Mouse (Mus musculus) neural tube, embryonic 14.5 days (tissue): Measurements from ENCODE around the gene Atf1. TPM values are rescaled to one million over a fixed set of nuclear protein-coding genes. Genes with fewer than 3 reads are reported as not detected.

Experiments
- ATAC-seq: fragments of 200-750 bp; cut with Nextera tagmentation; 2 replicates; pipeline ENCODE4 v1.8.0; 2017; ENCODE audit warnings: low read depth, mild to moderate bottlenecking, moderate TSS enrichment, moderate library complexity
- H3K27ac ChIP-seq: fragments of 300-500 bp; sonication (generic); 2 replicates; pipeline ENCODE4 v1.5.1; 2014; ENCODE audit warnings: low read depth, mild to moderate bottlenecking, control low read depth, low read length, moderate library complexity, mixed read lengths
- H3K27me3 ChIP-seq: fragments of 300-500 bp; sonication (generic); 2 replicates; pipeline ENCODE4 v1.6.1; 2014; ENCODE audit warnings: low read length; ENCODE audit not compliant: control insufficient read depth, insufficient read depth
- H3K36me3 ChIP-seq: fragments of 300-500 bp; sonication (generic); 2 replicates; pipeline ENCODE4 v1.6.1; 2014; ENCODE audit warnings: low read length, mixed read lengths; ENCODE audit not compliant: control insufficient read depth, insufficient read depth
- H3K4me1 ChIP-seq: fragments of 300-500 bp; sonication (generic); 2 replicates; pipeline ENCODE4 v1.6.1; 2014; ENCODE audit warnings: low read length; ENCODE audit not compliant: control insufficient read depth, insufficient read depth
- H3K4me2 ChIP-seq: fragments of 300-500 bp; sonication (generic); 2 replicates; pipeline ENCODE4 v1.6.1; 2014; ENCODE audit warnings: mild to moderate bottlenecking, low read depth, low read length, control low read depth
- H3K4me3 ChIP-seq: fragments of 300-500 bp; sonication (generic); 2 replicates; pipeline ENCODE4 v1.5.1; 2014; ENCODE audit warnings: low read depth, low read length, control low read depth, mixed read lengths
- H3K9ac ChIP-seq: fragments of 300-500 bp; sonication (generic); replicated peaks from 2 replicates; pipeline ENCODE4 v1.6.1; 2014; ENCODE audit warnings: low read depth, mild to moderate bottlenecking, control low read depth, low read length, mixed read lengths
- H3K9me3 ChIP-seq: fragments of 300-500 bp; sonication (generic); 2 replicates; pipeline ENCODE4 v1.6.1; 2016; ENCODE audit warnings: low read length; ENCODE audit not compliant: control insufficient read depth
- WGBS: fragments of 180-500 bp; shearing (Covaris S2); extraction: QIAGEN DNeasy Blood & Tissue Kit; methylation state at CpG from one replicate; pipeline ENCODE4 v1.1.7; 2014; 5-methylcytosine and 5-hydroxymethylcytosine counted together
- polyA plus RNA-seq: library from polyadenylated mRNA; unstranded; fragments of >200 nt; fragmentation: Nextera tagmentation; extraction: Ambion mirVana; gene quantifications from 2 replicates; pipeline ENCODE4 v1.2.1, GENCODE M21; 2014

The Atf1 gene
- polyA plus RNA-seq, 1 experiment from 2014 or later: 14.6 TPM

DNA sequence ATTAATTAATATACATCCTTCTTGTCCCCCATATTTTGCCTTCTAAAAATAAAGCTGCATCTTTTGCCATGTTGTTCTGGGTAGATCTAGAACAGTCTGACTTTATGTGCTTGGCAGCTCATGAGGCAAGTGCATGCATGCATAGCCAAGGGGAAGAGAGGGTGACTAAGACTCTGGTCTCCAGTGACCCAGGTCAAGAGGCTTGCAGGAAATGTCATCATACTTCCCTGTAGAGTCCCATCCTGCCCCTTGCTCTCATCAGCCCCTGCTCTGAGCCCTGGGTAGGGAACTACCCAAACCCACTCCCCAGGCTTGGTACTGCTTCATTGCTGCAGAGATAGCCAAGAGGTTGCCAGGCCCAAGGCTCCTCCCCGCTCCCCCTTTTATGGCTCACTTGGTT is 23.0 kb upstream of the Atf1 start:
- H3K4me1 ChIP-seq: no peaks in the 10 kb centered on the region
- H3K27ac ChIP-seq: no peak overlapping the region
- H3K9ac ChIP-seq: no peak overlapping the region
- no peak overlapping the region for H3K4me3 ChIP-seq
- no peaks in the 10 kb centered on the region for H3K9me3 ChIP-seq
- no peaks in the 10 kb centered on the region for H3K27me3 ChIP-seq
- ATAC-seq: no peak
- 96% methylated on average over 1 of the region's 1 CpGs for WGBS
- no peak overlapping the region for H3K4me2 ChIP-seq
- peaks cover 70% of the 10 kb centered on the region for H3K36me3 ChIP-seq

GRCm38 (mm10) chr15:100210013-100210412 is 17.6 kb upstream of the Atf1 start:
- Histone ChIP-seq H3K27me3 (no peaks in the 10 kb centered on the region), H3K9me3 (no peaks in the 10 kb centered on the region), H3K9ac (no peak overlapping the region), H3K27ac (no peak overlapping the region), H3K36me3 (peaks cover 73% of the 10 kb centered on the region), H3K4me1 (no peaks in the 10 kb centered on the region), H3K4me3 (no peak overlapping the region), H3K4me2 (no peak overlapping the region)
- 98% methylated on average over 3 of the region's 3 CpGs for WGBS
- ATAC-seq: no peak

GRCm38 (mm10) chr15:100213339-100213738 is 14.3 kb upstream of the Atf1 start:
- no peaks in the 10 kb centered on the region for H3K4me1 ChIP-seq
- WGBS: 96% methylated on average over 2 of the region's 2 CpGs
- peaks cover 55% of the 10 kb centered on the region for H3K36me3 ChIP-seq

GRCm38 (mm10) chr15:100215092-100215491 is 12.5 kb upstream of the Atf1 start:
- Histone ChIP-seq H3K36me3 (peaks cover 41% of the 10 kb centered on the region), H3K9ac (no peak overlapping the region), H3K27me3 (no peaks in the 10 kb centered on the region), H3K4me3 (no peak overlapping the region), H3K4me2 (no peak overlapping the region), H3K9me3 (no peaks in the 10 kb centered on the region), H3K27ac (no peak overlapping the region), H3K4me1 (no peaks in the 10 kb centered on the region)
- 94% methylated on average over 11 of the region's 11 CpGs for WGBS
- ATAC-seq: no peak

More at GRCm38 (mm10) chr15:100213339-100213738, 14.3 kb upstream of the Atf1 start:
- H3K4me2 ChIP-seq: no peak overlapping the region
- H3K4me3 ChIP-seq: no peak overlapping the region
- no peak for ATAC-seq
- no peak overlapping the region for H3K27ac ChIP-seq
- H3K9me3 ChIP-seq: no peaks in the 10 kb centered on the region
- no peaks in the 10 kb centered on the region for H3K27me3 ChIP-seq
- no peak overlapping the region for H3K9ac ChIP-seq

DNA sequence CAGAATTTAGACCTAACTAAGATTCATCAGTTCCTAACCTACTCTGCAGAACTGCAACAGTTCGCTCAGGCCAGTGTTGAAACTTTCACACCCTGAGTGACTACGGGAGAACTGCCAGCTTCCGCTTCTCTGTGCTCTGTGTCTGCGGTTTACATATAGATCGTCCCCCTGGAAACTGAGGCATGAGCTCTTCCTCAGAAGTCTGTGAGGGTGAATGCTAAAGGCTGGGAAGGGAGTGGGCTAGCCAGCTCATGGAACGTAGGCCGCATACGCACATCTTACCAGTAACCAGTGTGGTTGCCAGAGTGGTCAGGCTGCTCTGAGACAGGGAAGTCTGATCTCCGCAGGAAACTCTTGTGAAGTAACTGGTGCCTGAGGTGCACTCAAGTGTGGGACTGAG is 11.4 kb upstream of the Atf1 start:
- no peak overlapping the region for H3K4me2 ChIP-seq
- H3K9me3 ChIP-seq: no peaks in the 10 kb centered on the region
- no peaks in the 10 kb centered on the region for H3K4me1 ChIP-seq
- H3K4me3 ChIP-seq: no peak overlapping the region
- H3K36me3 ChIP-seq: peaks cover 34% of the 10 kb centered on the region
- 93% methylated on average over 9 of the region's 9 CpGs for WGBS
- no peak for ATAC-seq
- H3K27ac ChIP-seq: no peak overlapping the region
- no peak overlapping the region for H3K9ac ChIP-seq
- H3K27me3 ChIP-seq: no peaks in the 10 kb centered on the region

DNA sequence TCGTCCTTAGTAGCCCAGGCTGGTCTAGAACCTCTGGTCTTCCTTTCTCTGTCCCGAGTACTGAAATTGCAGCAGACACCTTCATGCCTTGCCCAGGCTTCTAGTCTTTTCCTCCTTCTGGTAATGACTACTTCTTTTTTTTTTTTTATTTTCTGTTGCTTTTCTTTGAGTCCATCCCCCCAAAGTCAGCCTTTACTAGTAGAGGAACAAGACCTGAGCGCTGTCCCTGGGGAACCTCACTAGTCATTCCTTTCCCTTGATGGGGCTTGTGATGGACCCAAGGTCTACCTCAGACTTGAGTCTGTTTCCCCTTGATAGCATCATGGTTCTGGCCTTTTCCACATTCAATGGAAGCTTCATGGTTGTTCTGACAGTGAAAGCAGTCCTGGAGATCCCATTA is 9.6 kb upstream of the Atf1 start:
- 99% methylated on average over 3 of the region's 3 CpGs for WGBS
- H3K9ac ChIP-seq: no peak overlapping the region

GRCm38 (mm10) chr15:100219396-100219795 is 8.2 kb upstream of the Atf1 start:
- 89% methylated on average over 1 of the region's 1 CpGs for WGBS
- H3K4me1 ChIP-seq: no peaks in the 10 kb centered on the region
- H3K4me2 ChIP-seq: no peak overlapping the region
- H3K27ac ChIP-seq: no peak overlapping the region
- no peak overlapping the region for H3K9ac ChIP-seq
- ATAC-seq: no peak
- H3K36me3 ChIP-seq: peaks cover 15% of the 10 kb centered on the region
- no peaks in the 10 kb centered on the region for H3K27me3 ChIP-seq
- H3K9me3 ChIP-seq: no peaks in the 10 kb centered on the region
- no peak overlapping the region for H3K4me3 ChIP-seq

More for the DNA sequence above, 9.6 kb upstream of the Atf1 start:
- Histone ChIP-seq H3K36me3 (peaks cover 18% of the 10 kb centered on the region), H3K27me3 (no peaks in the 10 kb centered on the region), H3K4me1 (no peaks in the 10 kb centered on the region), H3K9me3 (no peaks in the 10 kb centered on the region), H3K4me3 (no peak overlapping the region), H3K4me2 (no peak overlapping the region), H3K27ac (no peak overlapping the region)
- ATAC-seq: no peak

DNA sequence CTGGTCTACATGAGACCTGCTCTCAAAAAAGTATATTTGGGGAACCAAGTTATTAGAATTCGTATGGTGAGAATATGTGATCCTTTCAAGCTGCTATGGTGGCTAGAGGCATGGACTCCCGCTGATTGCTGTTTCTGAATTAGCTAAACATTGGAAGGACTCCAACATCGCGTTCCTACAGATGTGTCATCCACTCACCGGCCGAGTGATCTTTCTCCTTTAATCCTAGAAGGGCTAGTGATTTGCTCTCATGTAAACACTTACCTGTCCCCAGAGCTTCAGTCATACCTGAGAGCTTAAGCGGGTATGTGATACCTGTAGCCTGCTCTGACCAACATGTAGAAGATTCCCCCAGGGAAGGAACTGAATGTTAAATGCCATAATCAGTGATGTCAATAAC is 6.7 kb upstream of the Atf1 start:
- no peak overlapping the region for H3K27ac ChIP-seq
- no peak overlapping the region for H3K9ac ChIP-seq
- 81% methylated on average over 7 of the region's 7 CpGs for WGBS
- no peak for ATAC-seq
- H3K4me1 ChIP-seq: no peaks in the 10 kb centered on the region
- no peak overlapping the region for H3K4me2 ChIP-seq
- no peak overlapping the region for H3K4me3 ChIP-seq
- no peaks in the 10 kb centered on the region for H3K9me3 ChIP-seq
- H3K27me3 ChIP-seq: no peaks in the 10 kb centered on the region
- H3K36me3 ChIP-seq: peaks cover 5% of the 10 kb centered on the region

DNA sequence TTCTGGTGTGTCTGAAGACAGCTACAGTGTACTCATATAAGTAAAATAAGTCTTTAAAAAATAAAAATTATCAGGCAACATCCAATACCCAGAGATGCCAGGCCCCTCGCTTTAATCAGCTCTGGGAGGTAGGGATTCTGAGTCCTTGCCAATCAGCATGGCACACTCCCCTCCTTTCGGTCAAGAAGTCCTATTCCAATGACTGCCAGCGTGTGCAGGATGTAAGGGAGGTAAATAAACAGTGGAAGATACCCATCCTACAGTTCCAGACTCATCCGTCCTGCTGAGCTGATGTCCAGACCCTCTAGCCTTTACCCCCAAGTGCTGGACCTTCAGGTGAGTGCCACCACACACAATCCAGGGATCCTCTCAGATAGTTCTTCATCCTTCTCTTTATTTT is 2.2 kb upstream of the Atf1 start:
- 98% methylated on average over 4 of the region's 4 CpGs for WGBS
- no peak for ATAC-seq
- Histone ChIP-seq H3K9me3 (no peaks in the 10 kb centered on the region), H3K27ac (no peak overlapping the region), H3K27me3 (no peaks in the 10 kb centered on the region), H3K36me3 (no peaks in the 10 kb centered on the region), H3K4me3 (no peak overlapping the region), H3K4me2 (no peak overlapping the region), H3K4me1 (peaks cover 13% of the 10 kb centered on the region), H3K9ac (no peak overlapping the region)

DNA sequence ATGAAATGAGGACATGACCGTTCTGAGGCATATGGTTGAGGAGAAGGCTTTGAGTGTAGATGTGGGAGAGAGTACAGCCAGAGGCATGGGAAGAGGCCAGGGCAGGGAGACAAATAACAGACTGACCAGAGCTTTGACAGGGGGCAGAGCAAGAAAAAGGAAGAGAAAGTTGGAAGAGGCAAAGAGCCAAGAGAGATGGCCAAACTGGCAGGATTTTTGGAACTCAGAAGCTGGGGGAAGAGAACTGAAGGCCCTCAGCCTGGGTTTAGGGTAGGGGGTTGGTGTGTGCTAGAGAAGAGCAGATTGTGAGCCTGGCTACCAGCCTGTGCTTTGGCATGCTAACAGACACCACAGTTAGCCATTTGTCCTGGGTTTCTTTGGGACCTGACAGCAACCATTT is 1.7 kb upstream of the Atf1 start:
- no peaks in the 10 kb centered on the region for H3K36me3 ChIP-seq
- H3K9me3 ChIP-seq: no peaks in the 10 kb centered on the region
- peaks cover 13% of the 10 kb centered on the region for H3K4me1 ChIP-seq
- no peak overlapping the region for H3K27ac ChIP-seq
- ATAC-seq: no peak
- no peaks in the 10 kb centered on the region for H3K27me3 ChIP-seq
- H3K9ac ChIP-seq: no peak overlapping the region
- no peak overlapping the region for H3K4me3 ChIP-seq
- WGBS: 89% methylated on average over 1 of the region's 1 CpGs
- H3K4me2 ChIP-seq: no peak overlapping the region
